Mouse (Mus musculus) G1E (cell line): ENCODE results near the gene Yipf1. TPM values are rescaled to one million over a fixed set of nuclear protein-coding genes. Genes with fewer than 3 reads are reported as not detected.

Experiments used
- ATAC-seq: 2 replicates; pipeline ENCODE4 v1.8.0; 2016; ENCODE audit warnings: mild to moderate bottlenecking; ENCODE audit not compliant: insufficient number of reproducible peaks, poor library complexity, low FRiP score, severe bottlenecking; ENCODE audit errors: extremely low read depth
- DNase-seq: peaks from one replicate; pipeline ENCODE4 v3.0.0; 2012; ENCODE audit warnings: low spot score
- H3K27me3 ChIP-seq: 2 replicates; pipeline ENCODE4 v1.6.1; 2012; ENCODE audit warnings: mild to moderate bottlenecking, low read length, inconsistent platforms; ENCODE audit not compliant: insufficient read depth
- H3K36me3 ChIP-seq: replicated peaks from 2 replicates; pipeline ENCODE3; 2012; ENCODE audit warnings: mild to moderate bottlenecking, inconsistent platforms
- H3K4me1 ChIP-seq: 2 replicates; pipeline ENCODE4 v1.6.1; 2012; ENCODE audit warnings: low read depth, low read length, inconsistent platforms, mixed read lengths; ENCODE audit not compliant: insufficient read depth
- H3K4me3 ChIP-seq: 2 replicates; pipeline ENCODE4 v1.5.1; 2012; ENCODE audit warnings: low read depth, mild to moderate bottlenecking, inconsistent platforms, low read length, moderate library complexity, mixed read lengths
- H3K9me3 ChIP-seq: replicated peaks from 2 replicates; pipeline ENCODE4 v1.6.1; 2012; ENCODE audit warnings: inconsistent platforms
- CTCF ChIP-seq: IDR thresholded peaks from 2 replicates; pipeline ENCODE4 v1.5.1; 2012; ENCODE audit warnings: low read depth, low read length, inconsistent platforms, mixed read lengths
- GATA1 ChIP-seq: IDR thresholded peaks from 2 replicates; pipeline ENCODE4 v1.6.1; 2012; ENCODE audit warnings: borderline replicate concordance, low read length, inconsistent platforms, mixed read lengths
- GATA2 ChIP-seq: IDR thresholded peaks from 2 replicates; pipeline ENCODE4 v1.6.1; 2012; ENCODE audit warnings: low read depth, low read length, inconsistent platforms, borderline replicate concordance
- POLR2AphosphoS5 ChIP-seq: IDR thresholded peaks from 2 replicates; pipeline ENCODE4 v1.6.1; 2012; ENCODE audit warnings: low read depth, low read length, inconsistent platforms; ENCODE audit not compliant: insufficient replicate concordance
- TAL1 ChIP-seq: conservative IDR thresholded peaks from 2 replicates; pipeline ENCODE4 v1.6.1; 2012; ENCODE audit warnings: low read depth, low read length, inconsistent platforms, mixed read lengths
- polyA plus RNA-seq: library from polyadenylated mRNA; stranded (reverse); fragments of >175 nt; gene quantifications from 2 replicates; pipeline ENCODE4 v1.2.3, GENCODE M21; 2012
- total RNA-seq, 2 experiments: library from RNA; stranded (forward) in 1 of 2; stranded (reverse) in 1 of 2; fragments of 200-1000 nt in 1 of 2; fragments of >200 nt in 1 of 2; fragmentation: Nextera tagmentation in 1 of 2; gene quantifications; 2 replicates each; pipeline ENCODE4 v1.2.3; 2014 to 2017

The Yipf1 gene
- total and polyA plus RNA-seq, 3 experiments, result 13.4 to 35.8 (median 26.8) TPM

DNA sequence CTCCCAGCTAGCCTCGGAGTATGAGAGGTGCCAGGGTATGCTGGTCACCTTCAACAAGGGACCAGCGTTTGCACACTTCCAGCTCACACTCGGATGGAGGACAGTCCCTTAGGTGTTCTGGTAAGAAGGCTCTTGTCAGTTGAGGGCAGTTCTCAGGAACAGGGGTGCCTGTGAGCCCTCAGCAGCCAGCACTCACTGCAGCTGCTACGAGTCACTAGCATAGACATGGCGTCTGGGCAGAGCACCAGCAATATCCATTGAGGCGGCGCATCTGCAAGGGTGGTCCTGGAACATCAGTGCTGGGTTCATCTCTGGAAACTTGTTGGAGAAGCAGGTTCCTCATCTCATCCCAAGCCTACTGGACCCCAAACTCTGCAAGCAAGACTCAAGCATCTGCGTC lies 27.8 kb upstream of the Yipf1 start:
- Histone ChIP-seq H3K27me3 (peaks cover 12% of the 10 kb centered on the region), H3K9me3 (no peaks in the 10 kb centered on the region)
- TF ChIP-seq TAL1 (no peak), CTCF (no peak), GATA2 (no peak), GATA1 (no peak), POLR2AphosphoS5 (no peak)

DNA sequence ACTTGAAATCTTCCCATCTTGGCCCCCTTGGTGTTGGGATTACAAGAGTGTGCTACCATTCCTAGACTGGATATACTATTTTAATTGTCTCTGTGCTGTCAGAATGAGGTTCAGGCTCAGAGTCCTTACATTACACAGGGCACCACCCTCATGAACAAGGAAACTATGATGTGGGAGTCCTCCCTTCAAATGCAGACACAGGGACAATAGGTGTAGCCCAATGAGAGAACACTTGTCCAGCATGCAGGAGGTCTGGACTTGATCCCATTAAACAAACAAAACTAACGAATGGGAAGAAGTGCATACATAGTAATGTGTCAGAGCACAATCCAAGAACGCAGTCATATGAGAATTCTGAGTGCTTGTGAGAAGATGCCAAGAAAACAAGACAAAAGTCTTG lies 26.6 kb upstream of the Yipf1 start:
- Histone ChIP-seq H3K27me3 (peaks cover 12% of the 10 kb centered on the region), H3K36me3 (no peaks in the 10 kb centered on the region), H3K9me3 (no peaks in the 10 kb centered on the region), H3K4me1 (peaks cover 13% of the 10 kb centered on the region), H3K4me3 (no peak overlapping the region)
- DNase-seq (no peak), ATAC-seq (no peak)
- no peak for TF ChIP-seq POLR2AphosphoS5
- no peak for TF ChIP-seq GATA2
- no peak for TF ChIP-seq TAL1
- TF ChIP-seq CTCF, result no peak
- no peak for TF ChIP-seq GATA1

More for the DNA sequence above, 27.8 kb upstream of the Yipf1 start:
- ATAC-seq (no peak), DNase-seq (no peak)
- H3K4me1 ChIP-seq, result peaks cover 12% of the 10 kb centered on the region
- H3K36me3 ChIP-seq, result no peaks in the 10 kb centered on the region
- no peak overlapping the region for H3K4me3 ChIP-seq

DNA sequence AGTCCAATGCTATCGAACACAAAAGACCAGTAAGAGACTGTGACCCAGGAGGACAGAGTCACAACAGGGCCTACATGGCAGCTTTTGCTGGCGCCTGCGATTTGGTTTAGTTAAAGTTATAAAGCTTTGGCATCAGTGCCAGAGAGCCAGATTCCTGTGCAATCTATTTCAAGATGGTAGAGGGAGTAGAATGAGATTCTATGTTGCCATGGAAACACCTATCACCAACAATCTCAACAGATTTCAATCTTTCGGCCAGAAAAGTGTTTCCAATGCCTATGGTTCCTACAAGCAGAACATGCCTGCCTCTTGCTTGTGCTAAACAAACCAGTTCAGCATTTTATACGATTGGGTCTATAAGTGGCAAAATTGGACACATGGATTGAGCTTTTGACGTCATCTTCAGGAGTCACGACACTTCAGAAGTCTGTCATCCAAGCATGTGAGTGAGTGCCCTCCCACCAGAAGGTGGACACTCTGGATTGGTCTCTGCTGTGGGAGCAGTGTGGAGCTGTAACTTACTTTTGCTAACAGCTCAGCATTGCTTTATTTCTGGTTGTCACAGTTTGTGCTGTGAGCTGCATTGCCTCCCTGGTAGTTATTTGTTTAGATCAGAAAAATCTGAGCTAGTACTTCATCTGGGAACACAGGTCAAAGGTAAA lies 22.4 kb upstream of the Yipf1 start:
- ATAC-seq, result no peak
- DNase-seq, result no peak
- TF ChIP-seq POLR2AphosphoS5 (no peak), TAL1 (no peak), CTCF (no peak), GATA2 (no peak), GATA1 (no peak)
- H3K4me3 ChIP-seq, result no peak overlapping the region
- peaks cover 29% of the 10 kb centered on the region for H3K27me3 ChIP-seq
- H3K36me3 ChIP-seq, result no peaks in the 10 kb centered on the region
- H3K9me3 ChIP-seq, result no peaks in the 10 kb centered on the region
- H3K4me1 ChIP-seq, result peaks cover 7% of the 10 kb centered on the region

DNA sequence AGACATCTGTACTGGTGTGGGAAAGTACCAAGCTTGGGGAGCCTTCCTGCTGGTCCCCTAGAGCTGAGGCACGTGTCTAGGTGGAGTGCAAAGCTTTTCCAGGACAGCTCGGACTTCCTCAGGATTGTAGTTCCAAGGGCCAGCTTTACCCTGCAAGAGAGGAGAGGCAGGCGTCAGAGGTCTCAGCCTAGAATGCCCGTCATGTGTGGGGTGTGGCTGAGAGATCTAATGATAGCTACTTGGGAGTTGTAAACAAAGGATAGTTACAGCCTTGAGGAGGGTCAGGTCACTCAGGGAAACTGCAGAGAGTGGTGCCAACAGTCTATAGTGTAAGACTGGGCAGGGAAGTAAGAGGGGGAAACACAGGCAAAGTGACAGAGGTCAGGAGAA lies 21.9 kb upstream of the Yipf1 start:
- Histone ChIP-seq H3K36me3 (no peaks in the 10 kb centered on the region), H3K9me3 (no peaks in the 10 kb centered on the region), H3K4me3 (no peak overlapping the region), H3K27me3 (peaks cover 30% of the 10 kb centered on the region), H3K4me1 (peaks cover 7% of the 10 kb centered on the region)
- no peak for TF ChIP-seq GATA1
- TF ChIP-seq GATA2, result no peak
- TF ChIP-seq TAL1, result no peak
- no peak for TF ChIP-seq CTCF
- no peak for TF ChIP-seq POLR2AphosphoS5
- DNase-seq (no peak), ATAC-seq (no peak)

DNA sequence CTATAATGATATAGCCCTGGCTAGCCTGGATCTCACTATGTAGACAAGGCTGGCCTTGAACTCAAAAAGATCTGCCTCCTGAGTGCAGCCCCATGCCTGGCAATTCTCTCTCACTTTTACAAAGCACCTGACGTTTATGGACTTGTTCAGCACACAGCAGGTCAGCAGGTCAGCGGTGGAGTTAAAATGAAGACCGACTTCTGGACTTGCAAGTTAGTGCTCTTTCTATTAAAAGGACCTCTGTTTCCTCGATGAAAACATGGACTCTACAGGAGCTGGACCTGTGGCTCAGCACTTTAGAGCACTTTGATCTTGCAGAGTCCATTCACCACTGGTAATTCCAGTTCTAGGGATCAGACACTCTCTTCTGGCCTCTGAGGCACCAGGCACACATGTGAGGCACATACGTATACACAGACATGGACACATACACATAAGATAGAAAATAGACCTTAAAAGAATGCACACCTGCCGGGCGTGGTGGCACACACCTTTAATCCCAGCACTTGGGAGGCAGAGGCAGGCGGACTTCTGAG lies 16.0 kb upstream of the Yipf1 start:
- DNase-seq (no peak), ATAC-seq (no peak)
- no peak overlapping the region for H3K4me3 ChIP-seq
- TF ChIP-seq GATA2 (no peak), GATA1 (no peak), CTCF (no peak), TAL1 (no peak), POLR2AphosphoS5 (no peak)
- H3K4me1 ChIP-seq, result peaks cover 16% of the 10 kb centered on the region
- no peaks in the 10 kb centered on the region for H3K9me3 ChIP-seq
- H3K27me3 ChIP-seq, result peaks cover 42% of the 10 kb centered on the region
- no peaks in the 10 kb centered on the region for H3K36me3 ChIP-seq

DNA sequence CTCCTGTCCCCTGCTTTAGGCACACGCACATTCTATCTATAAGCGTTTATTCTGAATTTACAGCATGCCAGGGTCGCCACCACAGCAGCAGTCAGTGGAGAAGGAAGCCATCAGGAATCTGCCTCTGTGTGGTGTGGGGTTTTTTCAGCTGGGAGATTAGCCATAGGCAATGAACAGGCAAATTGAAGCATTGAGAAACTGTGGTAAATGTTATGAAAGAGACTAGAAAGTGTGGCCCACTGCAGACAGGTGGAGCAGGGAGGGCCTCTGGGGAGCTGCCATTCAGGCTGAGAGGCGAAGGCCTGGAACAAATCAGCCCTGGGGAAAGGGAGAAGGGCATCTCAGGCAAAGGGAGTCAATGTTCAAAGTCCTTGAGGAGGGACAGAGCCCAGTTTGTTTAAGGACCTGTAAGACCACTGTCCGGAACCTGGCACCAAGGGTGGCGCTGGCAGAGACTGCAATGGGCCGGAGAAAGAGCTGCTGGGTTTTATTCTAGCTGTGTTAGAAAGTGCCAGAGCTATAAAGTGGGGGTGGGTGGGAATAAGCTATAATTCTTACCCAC lies 14.3 kb upstream of the Yipf1 start:
- DNase-seq (no peak), ATAC-seq (no peak)
- Histone ChIP-seq H3K4me1 (peaks cover 18% of the 10 kb centered on the region), H3K4me3 (no peak overlapping the region), H3K27me3 (peaks cover 30% of the 10 kb centered on the region), H3K36me3 (no peaks in the 10 kb centered on the region), H3K9me3 (no peaks in the 10 kb centered on the region)
- TF ChIP-seq GATA1 (no peak), TAL1 (no peak), POLR2AphosphoS5 (no peak), GATA2 (no peak), CTCF (no peak)

DNA sequence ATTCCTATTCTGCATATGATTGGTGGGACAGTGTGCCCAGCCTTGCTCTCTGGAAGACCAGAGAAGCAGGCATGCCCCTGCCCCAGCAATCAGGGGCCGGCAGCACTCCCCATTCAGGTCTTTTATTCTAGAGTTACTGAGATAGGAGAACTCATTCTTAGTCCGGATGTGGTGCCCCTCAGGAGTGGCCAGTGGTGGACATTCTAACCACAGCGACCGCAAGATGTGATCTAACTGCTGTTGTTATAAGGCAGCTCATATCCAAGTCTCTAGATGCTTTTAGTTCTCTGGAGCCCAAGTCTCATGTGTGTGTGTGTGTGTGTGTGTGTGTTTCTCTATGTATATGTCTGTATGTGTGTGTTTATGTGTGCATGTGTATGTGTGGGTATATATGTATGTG lies 13.8 kb upstream of the Yipf1 start:
- no peak for TF ChIP-seq GATA2
- no peak for TF ChIP-seq TAL1
- TF ChIP-seq CTCF, result no peak
- no peaks in the 10 kb centered on the region for H3K9me3 ChIP-seq

More for the DNA sequence above, 13.8 kb upstream of the Yipf1 start:
- no peak for DNase-seq
- ATAC-seq, result no peak
- H3K27me3 ChIP-seq, result peaks cover 30% of the 10 kb centered on the region
- no peak overlapping the region for H3K4me3 ChIP-seq
- H3K36me3 ChIP-seq, result no peaks in the 10 kb centered on the region
- peaks cover 18% of the 10 kb centered on the region for H3K4me1 ChIP-seq
